9 mouse cellular contexts compared by ENCODE assay signal in genomic region chr15:81839634-81840033, GRCm38 (mm10). TPM values are rescaled to one million over a fixed set of nuclear protein-coding genes. Genes with fewer than 3 reads are reported as not detected.
DNase-seq lines count a peak whose midpoint lies in the region; ATAC-seq and TF ChIP-seq lines count a peak whose summit lies in the region.
"Had no signal": no experiment of that assay in that cellular context is flagged by ENCODE, and none has a peak within 500 bp of the region (broad histone marks: within the 10 kb centered on the region; RNA-seq: fewer than 3 reads in every experiment).

No protein-coding gene starts in this region.

- no peak overlapping the region for H3K27ac ChIP-seq in kidney, embryonic 14.5 days (ENCODE audit: low read depth, low read length)
- H3K27ac ChIP-seq in gastrocnemius, adult 2 months = peak overlapping the region; percentile 96
- peak overlapping the region; percentile 91 for H3K27ac ChIP-seq in liver, postnatal 0 days (ENCODE audit: low read depth)

- no peak overlapping the region for H3K4me2 ChIP-seq in kidney, embryonic 14.5 days (replicated peaks; ENCODE audit: low read depth, low read length)
- no peak overlapping the region for H3K4me2 ChIP-seq in liver, postnatal 0 days (ENCODE audit: low read depth, low read length)

- TF ChIP-seq CTCF in gastrocnemius, adult 2 months (IDR thresholded peaks at IDR 0.05) = no peak
- TF ChIP-seq CTCF in liver, postnatal 0 days (IDR thresholded peaks at IDR 0.05; ENCODE audit: low read depth) = no peak

- H3K4me1 ChIP-seq in kidney, embryonic 14.5 days (ENCODE audit: control insufficient read depth, insufficient read depth, low read length) = peaks cover 7% of the 10 kb centered on the region
- peaks cover 29% of the 10 kb centered on the region for H3K4me1 ChIP-seq in liver, postnatal 0 days (ENCODE audit: insufficient read depth)

- no peaks in the 10 kb centered on the region for H3K27me3 ChIP-seq in kidney, embryonic 14.5 days (ENCODE audit: control insufficient read depth, insufficient read depth, low read length)
- H3K27me3 ChIP-seq in liver, postnatal 0 days (ENCODE audit: insufficient read depth, low read length) = no peaks in the 10 kb centered on the region

- TF ChIP-seq EP300 in liver, postnatal 0 days (IDR thresholded peaks at IDR 0.05; ENCODE audit: low read depth) = peak; percentile 65; the same call in 1 of the 2 replicates

- no peaks in the 10 kb centered on the region for H3K36me3 ChIP-seq in kidney, embryonic 14.5 days (ENCODE audit: control insufficient read depth, insufficient read depth, low read length)
- H3K36me3 ChIP-seq in liver, postnatal 0 days (replicated peaks; ENCODE audit: insufficient read depth, low read length) = no peaks in the 10 kb centered on the region
- H3K36me3 ChIP-seq: G1E had no signal

- no peak overlapping the region for H3K4me3 ChIP-seq in kidney, embryonic 14.5 days (ENCODE audit: low read length)
- H3K4me3 ChIP-seq in gastrocnemius, adult 2 months = peak overlapping the region; percentile 56
- H3K4me3 ChIP-seq in liver, postnatal 0 days (ENCODE audit: low read depth, low read length) = no peak overlapping the region

- intact Hi-C loops in gastrocnemius, adult 2 months (cut with DNase I) = no loop called here

- no peak overlapping the region for H3K9ac ChIP-seq in kidney, embryonic 14.5 days (ENCODE audit: low read depth, low read length)
- H3K9ac ChIP-seq in liver, postnatal 0 days (replicated peaks) = no peak overlapping the region

- no peaks in the 10 kb centered on the region for H3K9me3 ChIP-seq in kidney, embryonic 14.5 days (ENCODE audit: control insufficient read depth, low read length)
- H3K9me3 ChIP-seq in liver, postnatal 0 days (ENCODE audit: low read length) = no peaks in the 10 kb centered on the region
- H3K9me3 ChIP-seq: G1E had no signal

- ATAC-seq in kidney, embryonic 14.5 days (ENCODE audit: low FRiP score, low TSS enrichment) = no peak
- ATAC-seq in liver, postnatal 0 days = peak; percentile 96
- no peak for ATAC-seq in granulocyte monocyte progenitor cell, adult 5-6 weeks (replicated peaks; ENCODE audit: poor library complexity, severe bottlenecking)

- DNase-seq in kidney, adult 18-20 months = peak; percentile 96
- DNase-seq in cerebellum, adult 11-12 months = peak; percentile 99
- peak; percentile 97 for DNase-seq in gastrocnemius, adult 2 months
- DNase-seq in kidney, postnatal 10 days = peak; percentile 82
- peak; percentile 85 for DNase-seq in liver, postnatal 0 days
- peak; percentile 40 for DNase-seq in right cerebral cortex, postnatal 14 days

- 62% methylated on average over 5 of the region's 5 CpGs for WGBS in kidney, embryonic 14.5 days
- WGBS in liver, postnatal 0 days (ENCODE audit: insufficient replicate concordance) = 45% methylated on average over 5 of the region's 5 CpGs

RNA-seq across cellular contexts. Expression of gene Tob2, which starts 19.0 kb away (rescaled TPM):
- polyA plus RNA-seq in kidney, embryonic 14.5 days (2014; fragmentation: Nextera tagmentation; extraction: Ambion mirVana) = 19.4 and 24.1 TPM in 2 replicates
- 100 to 1,000 TPM; 151 to 205 TPM for total RNA-seq in gastrocnemius, adult 2 months (2021)
- 10.9 and 12.3 TPM in 2 replicates for polyA plus RNA-seq in liver, postnatal 0 days (2015; fragmentation: Nextera tagmentation; extraction: Ambion mirVana)
- total RNA-seq in granulocyte monocyte progenitor cell, adult 5-6 weeks (2014; fragmentation: Nextera tagmentation) = 35.0 and 39.6 TPM in 2 replicates
- total RNA-seq in granulocyte monocyte progenitor cell, adult 5-6 weeks (2017) = 14.7 and 19.3 TPM in 2 replicates

RNA-seq across cellular contexts. Expression of gene Phf5a, which starts 32.1 kb away (rescaled TPM):
- 192 and 223 TPM in 2 replicates for polyA plus RNA-seq in kidney, embryonic 14.5 days (2014; fragmentation: Nextera tagmentation; extraction: Ambion mirVana)
- total RNA-seq in gastrocnemius, adult 2 months (2021) = 10 to 100 TPM; 38.4 to 39.9 TPM
- polyA plus RNA-seq in liver, postnatal 0 days (2015; fragmentation: Nextera tagmentation; extraction: Ambion mirVana) = 61.5 and 63.0 TPM in 2 replicates
- total RNA-seq in granulocyte monocyte progenitor cell, adult 5-6 weeks (2014; fragmentation: Nextera tagmentation) = 101 and 107 TPM in 2 replicates
- 79.2 and 148 TPM in 2 replicates for total RNA-seq in granulocyte monocyte progenitor cell, adult 5-6 weeks (2017)

RNA-seq across cellular contexts. Expression of gene Aco2, which starts 32.5 kb away (rescaled TPM):
- polyA plus RNA-seq in kidney, embryonic 14.5 days (2014; fragmentation: Nextera tagmentation; extraction: Ambion mirVana) = 123 and 191 TPM in 2 replicates
- total RNA-seq in gastrocnemius, adult 2 months (2021) = 1,000 to 10,000 TPM; 1,155 to 1,439 TPM
- polyA plus RNA-seq in liver, postnatal 0 days (2015; fragmentation: Nextera tagmentation; extraction: Ambion mirVana) = 86.7 and 87.0 TPM in 2 replicates
- total RNA-seq in granulocyte monocyte progenitor cell, adult 5-6 weeks (2014; fragmentation: Nextera tagmentation) = 123 and 126 TPM in 2 replicates
- 156 and 180 TPM in 2 replicates for total RNA-seq in granulocyte monocyte progenitor cell, adult 5-6 weeks (2017)

RNA-seq across cellular contexts. Expression of gene Tef, which starts 37.4 kb away (rescaled TPM):
- polyA plus RNA-seq in kidney, embryonic 14.5 days (2014; fragmentation: Nextera tagmentation; extraction: Ambion mirVana) = 16.1 and 19.2 TPM in 2 replicates
- total RNA-seq in gastrocnemius, adult 2 months (2021) = 100 to 1,000 TPM; 101 to 191 TPM
- polyA plus RNA-seq in liver, postnatal 0 days (2015; fragmentation: Nextera tagmentation; extraction: Ambion mirVana) = 14.0 and 16.3 TPM in 2 replicates
- 6.6 and 9.4 TPM in 2 replicates for total RNA-seq in granulocyte monocyte progenitor cell, adult 5-6 weeks (2014; fragmentation: Nextera tagmentation)
- 6.9 and 10.1 TPM in 2 replicates for total RNA-seq in granulocyte monocyte progenitor cell, adult 5-6 weeks (2017)

Comparison
In these comparisons a context has a peak if more than half of its experiments do, and no peak if none do; other contexts are left out.
1. DNase-seq: peak in every context shown above with its lines; median percentile 99 in cerebellum, adult 11-12 months; 97 in gastrocnemius, adult 2 months; 96 in kidney, adult 18-20 months; 85 in liver, postnatal 0 days; 82 in kidney, postnatal 10 days; 40 in right cerebral cortex, postnatal 14 days.
2. RNA of gene Aco2, which starts 32.5 kb away (total RNA-seq): 1,155 to 1,439 TPM in gastrocnemius, adult 2 months; 123 to 180 TPM in granulocyte monocyte progenitor cell, adult 5-6 weeks; every median in the first group is over 4 times any median in the second.